Mouse (Mus musculus): ENCODE measurements around the gene Gabpb2. TPM values are rescaled to one million over a fixed set of nuclear protein-coding genes. Genes with fewer than 3 reads are reported as not detected.

The Gabpb2 gene
- total RNA-seq (2023): 67.0 TPM

GRCm38 (mm10) chr3:95217255-95218134 lies at the start of gene Gabpb2:
Gabpb2 (minus strand) TSS chr3:95217916.

GRCm38 (mm10) chr3:95250783-95251424 lies 33.2 kb upstream of the Gabpb2 start, which contains the start of gene Bnipl:
Bnipl (minus strand) TSS chr3:95251193.

DNA sequence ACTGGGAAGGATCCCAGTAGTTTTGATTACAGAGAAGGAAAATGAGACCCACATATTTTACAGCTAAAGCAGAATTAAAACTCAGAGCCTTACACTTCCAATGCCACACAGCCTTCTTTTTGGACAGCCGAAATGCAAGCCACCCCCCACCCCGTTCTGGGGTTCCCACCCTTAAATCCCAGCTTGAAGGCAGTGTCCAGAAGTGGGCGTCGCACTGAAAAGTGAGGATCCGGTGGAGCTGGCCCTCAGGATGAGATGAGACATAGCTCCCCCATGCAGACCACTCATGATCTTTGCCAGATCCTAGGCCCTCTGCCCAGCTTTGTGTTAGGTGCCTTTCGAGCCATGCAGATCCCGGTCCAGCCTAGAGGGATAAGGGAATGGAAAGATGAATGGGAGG lies 23.8 kb upstream of the Gabpb2 start, which contains the start of gene Gm128:
TSS of gene Gm128 (minus strand) at position 101 of the 400 bp plus-strand sequence.

DNA sequence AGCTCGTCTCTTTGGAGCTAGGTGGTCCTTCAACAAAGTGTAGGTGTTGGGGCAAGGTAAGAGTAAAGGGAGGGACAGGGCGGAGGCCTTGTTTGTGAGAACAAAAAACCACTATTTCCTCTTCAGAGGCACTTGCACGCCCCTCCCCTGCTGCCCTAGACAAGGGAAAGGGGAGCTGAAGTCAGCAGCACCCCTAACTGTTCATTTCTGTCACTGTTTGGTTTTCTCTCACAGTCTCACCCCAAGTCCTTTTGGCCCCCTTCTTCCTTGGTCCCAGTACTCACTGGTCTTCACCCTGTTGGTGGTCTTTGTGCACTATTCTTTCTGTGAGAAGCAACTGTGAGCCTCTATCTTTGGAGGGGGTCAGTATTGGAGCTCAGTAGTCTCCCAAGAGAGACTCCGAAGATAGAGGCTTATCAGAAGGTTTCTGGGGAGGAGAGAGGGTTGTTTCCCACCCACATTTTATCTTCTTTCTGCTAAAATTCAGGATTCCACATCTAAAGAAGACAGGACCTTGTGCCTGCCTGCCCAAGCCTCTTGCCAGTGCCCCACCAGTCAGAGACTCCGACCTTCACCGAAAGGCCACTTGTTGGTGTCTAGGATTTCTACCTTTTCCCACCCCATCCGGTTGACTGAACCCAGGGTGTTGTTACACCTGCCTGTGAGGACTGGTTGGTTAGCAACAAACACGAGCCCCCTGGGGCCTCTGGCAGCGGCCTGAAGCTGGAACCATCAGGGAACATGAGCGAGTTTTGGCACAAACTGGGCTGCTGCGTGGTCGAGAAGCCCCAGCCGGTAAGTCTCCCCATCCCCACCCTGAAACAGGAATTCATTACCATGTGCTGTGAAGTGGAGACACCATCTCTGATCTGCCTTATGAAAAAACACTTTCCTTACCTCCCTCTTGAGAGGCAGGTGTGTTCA lies 13.8 kb upstream of the Gabpb2 start, which contains the start of gene Mllt11:
TSS of gene Mllt11 (minus strand) at position 874 of the 924 bp plus-strand sequence.

DNA sequence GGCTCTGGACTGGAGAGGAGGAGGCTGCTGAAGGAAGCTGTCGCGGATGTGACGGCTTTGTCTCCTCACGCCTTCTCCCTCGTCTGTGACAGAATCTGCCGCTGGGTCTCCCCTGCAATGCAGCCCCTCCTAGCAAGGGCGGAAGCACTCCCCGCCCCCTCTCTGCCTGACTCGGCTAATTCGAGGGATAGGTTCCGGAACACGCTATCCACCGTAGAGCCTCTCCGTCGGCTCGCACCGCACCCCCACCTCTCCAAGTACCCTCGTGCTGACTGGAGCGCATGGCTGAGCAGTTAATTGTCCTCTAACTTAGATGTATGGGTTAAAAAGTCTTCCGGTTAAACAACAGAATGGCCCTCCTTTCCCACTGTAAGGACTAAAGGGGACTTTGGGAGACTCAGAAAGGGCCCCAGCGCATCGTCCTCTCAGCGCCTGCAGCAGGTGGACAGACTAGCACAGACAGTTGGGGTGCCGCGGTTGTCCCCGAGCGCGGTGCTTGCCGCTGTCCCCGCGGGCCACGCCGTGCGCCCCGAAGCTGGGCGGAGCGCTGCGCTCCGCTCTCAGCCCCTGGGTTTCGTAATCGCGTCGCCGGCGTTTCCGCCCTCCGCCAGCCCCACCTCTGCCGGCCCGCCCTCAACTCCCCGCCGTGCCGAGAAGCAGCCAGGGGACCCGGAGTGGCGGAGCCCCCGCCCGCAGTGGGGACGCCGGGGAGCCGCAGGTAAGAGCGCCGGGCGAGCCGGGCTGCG lies 10.6 kb upstream of the Gabpb2 start, which contains the start of gene Cdc42se1:
TSS of gene Cdc42se1 (plus strand) at position 585 of the 746 bp plus-strand sequence.

GRCm38 (mm10) chr3:95159987-95160963 lies 57.4 kb downstream of the Gabpb2 start, which contains the start of gene Sema6c:
Sema6c (plus strand) TSS chr3:95160457.

GRCm38 (mm10) chr3:95141952-95142616 lies 75.6 kb downstream of the Gabpb2 start, which contains the start of gene Tnfaip8l2:
Tnfaip8l2 (minus strand) TSS chr3:95142360.

GRCm38 (mm10) chr3:95133680-95134101 lies 84.0 kb downstream of the Gabpb2 start, which contains the start of the genes Scnm1 and Lysmd1:
Scnm1 (minus strand) TSS chr3:95134011.
Lysmd1 (plus strand) TSS chr3:95134088.

Other genes starting within 250 kb of the Gabpb2 start
- 50.0 TPM for gene Pi4kb, start 243.2 kb downstream of the Gabpb2 start, total RNA-seq (2023)
- 67.3 TPM for gene Zfp687, start 202.5 kb downstream of the Gabpb2 start, total RNA-seq (2023)
- 130 TPM for gene Psmd4, start 175.3 kb downstream of the Gabpb2 start, total RNA-seq (2023)
- gene Pip5k1a, start 111.0 kb downstream of the Gabpb2 start, total RNA-seq (2023): 43.9 TPM
- 46.8 TPM for gene Vps72, start 106.9 kb downstream of the Gabpb2 start, total RNA-seq (2023)
- gene Tmod4, start 93.4 kb downstream of the Gabpb2 start, total RNA-seq (2023): 1.7 TPM
- 91.4 TPM for gene Scnm1, start 83.9 kb downstream of the Gabpb2 start, total RNA-seq (2023)
- 6.5 TPM for gene Lysmd1, start 83.8 kb downstream of the Gabpb2 start, total RNA-seq (2023)
- 102 TPM for gene Tnfaip8l2, start 75.6 kb downstream of the Gabpb2 start, total RNA-seq (2023)
- 2.5 TPM for gene Sema6c, start 57.5 kb downstream of the Gabpb2 start, total RNA-seq (2023)
- 244 TPM for gene Cdc42se1, start 10.8 kb upstream of the Gabpb2 start, total RNA-seq (2023)
- 7.0 TPM for gene Mllt11, start 14.3 kb upstream of the Gabpb2 start, total RNA-seq (2023)
- gene Gm128, start 23.7 kb upstream of the Gabpb2 start, total RNA-seq (2023): not detected
- not detected for gene Bnipl, start 33.3 kb upstream of the Gabpb2 start, total RNA-seq (2023)
- 20.9 TPM for gene Mindy1, start 63.4 kb upstream of the Gabpb2 start, total RNA-seq (2023)
- 8.8 TPM for gene Prune1, start 64.2 kb upstream of the Gabpb2 start, total RNA-seq (2023)
- gene Anxa9, start 89.3 kb upstream of the Gabpb2 start, total RNA-seq (2023): 0.71 TPM
- gene Cers2, start 96.9 kb upstream of the Gabpb2 start, total RNA-seq (2023): 106 TPM
- 33.3 TPM for gene Setdb1, start 139.3 kb upstream of the Gabpb2 start, total RNA-seq (2023)
- not detected for gene 4930558C23Rik, start 184.9 kb upstream of the Gabpb2 start, total RNA-seq (2023)
- gene Arnt, start 216.5 kb upstream of the Gabpb2 start, total RNA-seq (2023): 74.5 TPM

All from CD4-positive naive resting alpha-beta T cell, adult 57 days (primary cell).